Mouse (Mus musculus) intestine, embryonic 14.5 days (tissue): ENCODE results near the gene Baz1b. TPM values are rescaled to one million over a fixed set of nuclear protein-coding genes. Genes with fewer than 3 reads are reported as not detected.
"Not testable (repeated sequence)": the region's sequence is repeated elsewhere in the genome, so short reads cannot be mapped to it uniquely, and the experiment has no call there.

ENCODE experiments used
- ATAC-seq: fragments of 200-750 bp; cut with Nextera tagmentation; replicated peaks from 2 replicates; pipeline ENCODE4 v1.8.0; 2017; ENCODE audit warnings: low read depth, moderate number of reproducible peaks, moderate TSS enrichment, moderate library complexity; ENCODE audit not compliant: low FRiP score, low TSS enrichment
- DNase-seq: peaks from one replicate; pipeline ENCODE4 v3.0.0-alpha.2; 2018; ENCODE audit warnings: low spot score
- H3K27ac ChIP-seq: fragments of 300-500 bp; sonication (generic); 2 replicates; pipeline ENCODE4 v1.5.1; 2014; ENCODE audit warnings: low read depth, mild to moderate bottlenecking, control low read depth
- H3K27me3 ChIP-seq: fragments of 300-500 bp; sonication (generic); replicated peaks from 2 replicates; pipeline ENCODE4 v1.6.1; 2014; ENCODE audit warnings: low read length, control low read depth; ENCODE audit not compliant: control insufficient read depth, insufficient read depth
- H3K36me3 ChIP-seq: fragments of 300-500 bp; sonication (generic); 2 replicates; pipeline ENCODE4 v1.6.1; 2014; ENCODE audit warnings: low read length, control low read depth; ENCODE audit not compliant: control insufficient read depth, insufficient read depth
- H3K4me1 ChIP-seq: fragments of 300-500 bp; sonication (generic); replicated peaks from 2 replicates; pipeline ENCODE4 v1.6.1; 2014; ENCODE audit warnings: low read length, control low read depth, mixed read lengths; ENCODE audit not compliant: control insufficient read depth, insufficient read depth
- H3K4me2 ChIP-seq: fragments of 300-500 bp; sonication (generic); 2 replicates; pipeline ENCODE4 v1.6.1; 2014; ENCODE audit warnings: low read length
- H3K4me3 ChIP-seq: fragments of 300-500 bp; sonication (generic); 2 replicates; pipeline ENCODE4 v1.5.1; 2014; ENCODE audit warnings: low read depth, low read length, control low read depth, mixed read lengths
- H3K9ac ChIP-seq: fragments of 300-500 bp; sonication (generic); 2 replicates; pipeline ENCODE4 v1.6.1; 2014; ENCODE audit warnings: mild to moderate bottlenecking, low read length
- H3K9me3 ChIP-seq: fragments of 300-500 bp; sonication (generic); 2 replicates; pipeline ENCODE4 v1.6.1; 2016; ENCODE audit warnings: low read length, control low read depth; ENCODE audit not compliant: control insufficient read depth
- WGBS: fragments of 180-500 bp; shearing (Covaris S2); extraction: QIAGEN DNeasy Blood & Tissue Kit; methylation state at CpG from one replicate; pipeline ENCODE4 v1.1.7; 2014; 5-methylcytosine and 5-hydroxymethylcytosine counted together
- polyA plus RNA-seq: library from polyadenylated mRNA; unstranded; fragments of >200 nt; fragmentation: Nextera tagmentation; extraction: Ambion mirVana; gene quantifications from 2 replicates; pipeline ENCODE4 v1.2.1, GENCODE M21; 2014

Gene Baz1b
- polyA plus RNA-seq, 1 experiment from 2014 or later: 50.8 TPM

DNA sequence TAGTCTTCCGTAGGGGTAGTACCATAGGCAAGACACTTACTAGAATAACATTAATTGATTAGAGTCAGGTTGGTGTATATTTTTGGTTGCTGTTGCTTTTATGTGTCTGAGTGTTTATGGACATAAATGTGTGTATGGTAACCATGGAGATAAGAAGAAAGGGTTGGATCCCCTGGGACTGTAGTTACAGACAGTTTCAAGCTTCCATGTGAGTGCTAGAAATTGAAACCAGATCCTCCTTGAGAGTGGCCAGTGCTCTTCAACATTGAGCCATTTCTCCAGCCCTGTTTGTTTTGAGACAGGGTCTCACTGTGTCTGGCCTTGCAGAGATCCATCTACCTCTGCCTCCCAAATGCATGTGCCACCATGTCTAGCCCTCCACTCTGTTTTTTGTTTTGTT, 5.4 kb downstream of the Baz1b start:
- no peaks in the 10 kb centered on the region for H3K9me3 ChIP-seq
- 87% methylated on average over 1 of the region's 1 CpGs for WGBS
- H3K36me3 ChIP-seq: peaks cover 57% of the 10 kb centered on the region
- no peak overlapping the region for H3K27ac ChIP-seq
- H3K4me1 ChIP-seq: peaks cover 16% of the 10 kb centered on the region
- no peak overlapping the region for H3K4me2 ChIP-seq
- H3K9ac ChIP-seq: no peak overlapping the region
- H3K4me3 ChIP-seq: no peak overlapping the region
- no peaks in the 10 kb centered on the region for H3K27me3 ChIP-seq
- no peak for DNase-seq
- no peak for ATAC-seq

DNA sequence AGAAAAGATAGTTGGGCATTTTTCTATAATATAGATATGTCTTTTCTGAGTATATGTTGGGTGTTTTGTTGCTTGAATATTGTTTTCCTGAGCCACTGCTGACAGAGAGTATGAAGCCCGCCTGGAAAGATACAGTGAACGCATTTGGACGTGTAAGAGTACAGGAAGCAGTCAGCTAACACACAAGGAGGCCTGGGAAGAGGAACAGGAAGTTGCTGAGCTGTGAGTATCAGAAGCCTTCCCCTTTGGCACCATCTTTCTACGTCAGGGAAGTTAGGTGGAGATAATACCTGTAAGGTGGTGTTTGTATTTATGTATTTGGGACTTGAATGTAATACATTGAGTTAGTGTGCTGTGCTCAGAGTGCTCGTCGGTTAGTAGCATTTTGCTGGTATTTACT, 9.3 kb downstream of the Baz1b start:
- WGBS: 81% methylated on average over 6 of the region's 6 CpGs
- no peak for ATAC-seq
- H3K36me3 ChIP-seq: peaks cover 79% of the 10 kb centered on the region
- H3K27ac ChIP-seq: no peak overlapping the region
- no peaks in the 10 kb centered on the region for H3K9me3 ChIP-seq
- no peak overlapping the region for H3K4me2 ChIP-seq
- H3K9ac ChIP-seq: no peak overlapping the region
- DNase-seq: no peak
- H3K4me3 ChIP-seq: no peak overlapping the region
- H3K4me1 ChIP-seq: no peaks in the 10 kb centered on the region
- no peaks in the 10 kb centered on the region for H3K27me3 ChIP-seq

DNA sequence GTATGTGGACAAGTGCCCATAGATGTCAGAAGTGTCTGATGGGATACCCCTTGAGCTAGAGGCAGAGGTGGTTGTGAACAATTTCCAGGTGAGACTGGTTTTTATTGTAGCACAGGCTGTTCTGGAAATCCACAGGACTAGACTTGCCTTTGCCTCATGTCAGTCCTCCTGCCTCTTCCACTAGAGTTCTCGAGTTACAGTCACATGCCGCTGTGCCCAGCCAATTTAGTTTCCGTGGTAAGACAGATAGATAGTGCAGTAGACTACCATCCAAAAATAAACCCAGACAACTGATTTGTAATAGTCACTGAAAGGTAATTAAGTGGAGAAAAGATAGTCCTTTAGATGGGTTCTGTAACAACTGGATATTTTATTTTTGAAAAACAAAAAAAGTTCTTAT, 15.7 kb downstream of the Baz1b start:
- H3K9ac ChIP-seq: no peak overlapping the region
- H3K4me3 ChIP-seq: no peak overlapping the region
- H3K4me2 ChIP-seq: no peak overlapping the region
- 82% methylated on average over 3 of the region's 3 CpGs for WGBS
- H3K4me1 ChIP-seq: no peaks in the 10 kb centered on the region
- no peak overlapping the region for H3K27ac ChIP-seq
- no peaks in the 10 kb centered on the region for H3K9me3 ChIP-seq
- DNase-seq (no peak), ATAC-seq (no peak)
- no peaks in the 10 kb centered on the region for H3K27me3 ChIP-seq
- peaks cover 93% of the 10 kb centered on the region for H3K36me3 ChIP-seq

- Histone ChIP-seq H3K36me3 (peaks cover 98% of the 10 kb centered on the region), H3K9me3 (no peaks in the 10 kb centered on the region), H3K4me2 (no peak overlapping the region), H3K9ac (no peak overlapping the region), H3K27me3 (no peaks in the 10 kb centered on the region), H3K4me3 (no peak overlapping the region), H3K4me1 (no peaks in the 10 kb centered on the region), H3K27ac (no peak overlapping the region)
- no peak for DNase-seq
- WGBS: 88% methylated on average over 1 of the region's 1 CpGs
- no peak for ATAC-seq
Observed at GRCm38 (mm10) chr5:135208197-135208596, 21.1 kb downstream of the Baz1b start.

DNA sequence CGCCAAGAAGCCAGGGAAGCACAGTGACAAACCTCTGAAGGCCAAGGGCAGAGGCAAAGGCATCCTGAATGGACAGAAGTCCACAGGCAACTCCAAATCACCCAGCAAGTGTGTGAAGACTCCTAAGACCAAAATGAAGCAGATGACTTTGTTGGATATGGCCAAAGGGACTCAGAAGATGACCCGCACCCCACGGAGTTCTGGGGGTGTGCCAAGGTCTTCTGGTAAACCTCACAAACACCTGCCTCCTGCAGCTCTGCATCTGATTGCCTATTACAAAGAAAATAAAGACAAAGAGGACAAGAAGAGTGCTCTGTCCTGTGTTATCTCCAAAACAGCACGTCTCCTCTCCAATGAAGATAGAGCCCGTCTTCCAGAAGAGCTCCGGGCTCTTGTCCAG, 29.8 kb downstream of the Baz1b start:
- no peaks in the 10 kb centered on the region for H3K4me1 ChIP-seq
- no peak overlapping the region for H3K4me3 ChIP-seq
- no peaks in the 10 kb centered on the region for H3K9me3 ChIP-seq
- H3K9ac ChIP-seq: no peak overlapping the region
- H3K36me3 ChIP-seq: peaks cover 97% of the 10 kb centered on the region
- no peak overlapping the region for H3K4me2 ChIP-seq
- ATAC-seq: no peak
- WGBS: 90% methylated on average over 6 of the region's 6 CpGs
- DNase-seq: no peak
- no peak overlapping the region for H3K27ac ChIP-seq
- no peaks in the 10 kb centered on the region for H3K27me3 ChIP-seq

DNA sequence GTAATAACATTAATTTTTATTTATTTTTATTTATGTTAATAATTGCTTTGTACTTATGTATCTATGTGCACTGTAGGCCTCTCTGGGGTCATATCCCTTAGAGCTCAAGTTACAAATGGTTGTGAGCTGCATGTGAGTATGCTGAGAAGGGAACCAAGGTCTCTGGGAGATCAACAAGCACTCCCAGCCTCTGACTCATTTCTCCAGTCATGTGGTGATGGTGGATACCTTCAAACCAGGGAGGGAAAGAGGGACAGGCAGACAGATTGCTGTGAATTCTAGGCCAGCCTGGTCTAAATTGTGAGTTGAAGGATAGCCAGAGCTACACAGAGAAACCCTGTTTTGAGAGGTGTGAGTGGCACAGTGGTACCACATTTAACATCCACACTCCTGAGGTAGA, 33.9 kb downstream of the Baz1b start:
- Histone ChIP-seq H3K4me1 (no peaks in the 10 kb centered on the region), H3K4me3 (no peak overlapping the region), H3K36me3 (peaks cover 94% of the 10 kb centered on the region), H3K27ac (no peak overlapping the region), H3K27me3 (no peaks in the 10 kb centered on the region), H3K9me3 (no peaks in the 10 kb centered on the region), H3K9ac (no peak overlapping the region), H3K4me2 (no peak overlapping the region)
- ATAC-seq (no peak), DNase-seq (no peak)

- no peak overlapping the region for H3K4me3 ChIP-seq
- H3K36me3 ChIP-seq: peaks cover 92% of the 10 kb centered on the region
- H3K27me3 ChIP-seq: no peaks in the 10 kb centered on the region
- no peak for DNase-seq
- no peak overlapping the region for H3K27ac ChIP-seq
- H3K9me3 ChIP-seq: no peaks in the 10 kb centered on the region
- H3K9ac ChIP-seq: no peak overlapping the region
- 93% methylated on average over 7 of the region's 7 CpGs for WGBS
- no peak overlapping the region for H3K4me2 ChIP-seq
- no peaks in the 10 kb centered on the region for H3K4me1 ChIP-seq
- ATAC-seq: no peak
Observed at GRCm38 (mm10) chr5:135222066-135222465, 35.0 kb downstream of the Baz1b start.

DNA sequence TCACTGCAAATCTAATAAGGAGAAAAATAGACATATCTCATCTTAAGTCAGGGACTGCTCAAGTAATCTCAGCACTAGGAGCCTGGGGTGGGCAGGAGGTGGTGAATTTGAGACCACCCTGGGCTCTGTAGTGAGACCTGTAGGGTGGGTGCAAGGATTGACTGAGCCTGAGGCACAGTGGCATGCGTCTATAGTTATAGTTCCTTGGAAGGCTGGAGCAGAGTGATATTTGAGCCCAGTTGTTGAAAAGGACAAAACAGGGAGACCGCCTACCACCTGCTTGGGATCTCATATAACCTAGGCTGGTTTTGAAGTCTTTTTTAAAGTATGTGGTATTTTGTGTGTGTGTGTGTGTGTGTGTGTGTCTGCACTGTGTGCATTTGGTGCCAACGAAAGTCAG, 37.1 kb downstream of the Baz1b start:
- H3K4me3 ChIP-seq: no peak overlapping the region
- H3K9ac ChIP-seq: no peak overlapping the region
- H3K36me3 ChIP-seq: peaks cover 91% of the 10 kb centered on the region
- no peak overlapping the region for H3K4me2 ChIP-seq
- 94% methylated on average over 3 of the region's 3 CpGs for WGBS
- no peak overlapping the region for H3K27ac ChIP-seq
- DNase-seq (no peak), ATAC-seq (no peak)
- H3K9me3 ChIP-seq: no peaks in the 10 kb centered on the region
- H3K27me3 ChIP-seq: no peaks in the 10 kb centered on the region
- no peaks in the 10 kb centered on the region for H3K4me1 ChIP-seq

DNA sequence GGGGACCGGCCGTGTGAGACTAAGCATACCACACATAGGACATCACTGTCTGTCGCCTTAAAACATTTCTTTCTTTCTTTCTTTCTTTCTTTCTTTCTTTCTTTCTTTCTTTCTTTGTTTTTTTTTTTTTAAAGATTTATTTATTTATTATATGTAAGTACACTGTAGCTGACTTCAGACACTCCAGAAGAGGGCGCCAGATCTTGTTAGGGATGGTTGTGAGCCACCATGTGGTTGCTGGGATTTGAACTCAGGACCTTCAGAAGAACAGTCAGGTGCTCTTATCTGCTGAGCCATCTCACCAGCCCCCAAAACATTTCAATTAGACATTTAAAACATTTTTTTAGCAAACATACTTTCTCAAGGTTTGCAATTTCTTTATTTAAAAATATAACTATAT, 38.8 kb downstream of the Baz1b start:
- not testable (repeated sequence) for H3K9ac ChIP-seq, ATAC-seq, H3K27ac ChIP-seq, H3K4me2 ChIP-seq, H3K4me1 ChIP-seq, H3K4me3 ChIP-seq, DNase-seq, H3K9me3 ChIP-seq, H3K27me3 ChIP-seq
- H3K36me3 ChIP-seq: peaks cover 93% of the 10 kb centered on the region
- WGBS: 90% methylated on average over 4 of the region's 4 CpGs
